In genomic region chr16:13450831-13451230, GRCm38 (mm10) we compare ENCODE assay signal across 23 mouse cellular contexts.
"Had no signal": no experiment of that assay in that cellular context is flagged by ENCODE, and none has a peak within 500 bp of the region (broad histone marks: within the 10 kb centered on the region; RNA-seq: fewer than 3 reads in every experiment).

No protein-coding gene starts in this region.

- ATAC-seq: hindbrain, embryonic 16.5 days; inflammation-experienced regulatory T-cells, adult 6 months; intestine, embryonic 15.5 days; intestine, postnatal 0 days had no signal

- H3K27ac ChIP-seq: heart, embryonic 10.5 days; hindbrain, embryonic 10.5 days; hindbrain, embryonic 12.5 days; hindbrain, embryonic 14.5 days; intestine, embryonic 15.5 days; layer of hippocampus, adult 2 months; left cerebral cortex, adult 2 months; liver, embryonic 13.5 days had no signal

- DNase-seq: gastrocnemius, postnatal 10 days; gastrocnemius, postnatal 25 days; heart, adult 18-20 months; heart, postnatal 10 days; heart, postnatal 4 days; kidney, adult 18-20 months; kidney, adult 8-10 months; kidney, postnatal 10 days; kidney, postnatal 25 days; kidney, postnatal 4 days; liver; liver, embryonic 13.5 days had no signal

- H3K9me3 ChIP-seq: heart, embryonic 10.5 days; heart, embryonic 12.5 days; hindbrain, embryonic 10.5 days; hindbrain, embryonic 12.5 days; intestine, embryonic 15.5 days; liver, embryonic 13.5 days had no signal

- H3K9ac ChIP-seq: heart, embryonic 12.5 days; hindbrain, embryonic 12.5 days; hindbrain, embryonic 14.5 days; intestine, embryonic 15.5 days; liver, embryonic 13.5 days had no signal

- H3K36me3 ChIP-seq: heart, embryonic 10.5 days; heart, embryonic 12.5 days; hindbrain, embryonic 10.5 days; hindbrain, embryonic 12.5 days; intestine, embryonic 15.5 days; liver, embryonic 13.5 days had no signal

- H3K4me2 ChIP-seq: heart, embryonic 12.5 days; hindbrain, embryonic 12.5 days; hindbrain, embryonic 14.5 days; intestine, embryonic 15.5 days; liver, embryonic 13.5 days had no signal

- H3K4me3 ChIP-seq: heart, embryonic 10.5 days; heart, embryonic 12.5 days; hindbrain, embryonic 10.5 days; hindbrain, embryonic 12.5 days; intestine, embryonic 15.5 days; layer of hippocampus, adult 2 months; left cerebral cortex, adult 2 months; liver, embryonic 13.5 days had no signal
